Mouse (Mus musculus): ENCODE data around the gene Rcan1. TPM values are rescaled to one million over a fixed set of nuclear protein-coding genes. Genes with fewer than 3 reads are reported as not detected.
"Not testable (repeated sequence)": the region's sequence is repeated elsewhere in the genome, so short reads cannot be mapped to it uniquely, and the experiment has no call there.

Gene Rcan1
- polyA plus RNA-seq (2015; fragmentation: Nextera tagmentation; extraction: Ambion mirVana), result 23.5 and 24.0 TPM in 2 replicates

DNA sequence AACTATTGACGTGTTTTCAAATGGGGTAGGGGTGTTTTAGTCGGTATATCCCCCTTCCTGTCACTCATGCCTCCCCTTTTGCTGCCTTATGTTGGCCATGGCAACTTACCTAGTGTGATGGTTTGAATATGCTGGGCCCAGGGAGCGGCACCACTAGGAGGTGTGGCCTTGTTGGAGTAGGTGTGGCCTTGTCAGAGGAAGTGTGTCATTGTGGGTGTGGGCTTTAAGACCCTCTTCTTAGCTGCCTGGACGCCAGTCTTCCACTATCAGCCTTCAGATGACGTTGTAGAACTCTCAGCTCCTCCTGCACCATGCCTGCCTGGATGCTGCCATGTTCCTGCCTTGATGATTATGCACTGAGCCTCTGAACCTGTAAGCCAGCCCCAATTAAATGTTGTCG, at the start of gene Rcan1:
Gene Rcan1 (minus strand): TSS at position 162 of the 400 bp plus-strand sequence.
- Histone ChIP-seq H3K36me3 (no peaks in the 10 kb centered on the region), H3K9ac (no peak within 1 kb of the TSS), H3K4me3 (replicated peaks) (no peak within 1 kb of the TSS), H3K27ac (no peak within 1 kb of the TSS), H3K27me3 (replicated peaks) (no peaks in the 10 kb centered on the region), H3K4me1 (replicated peaks) (no peaks in the 10 kb centered on the region), H3K4me2 (replicated peaks) (no peak within 1 kb of the TSS), H3K9me3 (no peaks in the 10 kb centered on the region)
- ATAC-seq, result no peak
- 72% methylated on average over 6 of the region's 6 CpGs for WGBS

DNA sequence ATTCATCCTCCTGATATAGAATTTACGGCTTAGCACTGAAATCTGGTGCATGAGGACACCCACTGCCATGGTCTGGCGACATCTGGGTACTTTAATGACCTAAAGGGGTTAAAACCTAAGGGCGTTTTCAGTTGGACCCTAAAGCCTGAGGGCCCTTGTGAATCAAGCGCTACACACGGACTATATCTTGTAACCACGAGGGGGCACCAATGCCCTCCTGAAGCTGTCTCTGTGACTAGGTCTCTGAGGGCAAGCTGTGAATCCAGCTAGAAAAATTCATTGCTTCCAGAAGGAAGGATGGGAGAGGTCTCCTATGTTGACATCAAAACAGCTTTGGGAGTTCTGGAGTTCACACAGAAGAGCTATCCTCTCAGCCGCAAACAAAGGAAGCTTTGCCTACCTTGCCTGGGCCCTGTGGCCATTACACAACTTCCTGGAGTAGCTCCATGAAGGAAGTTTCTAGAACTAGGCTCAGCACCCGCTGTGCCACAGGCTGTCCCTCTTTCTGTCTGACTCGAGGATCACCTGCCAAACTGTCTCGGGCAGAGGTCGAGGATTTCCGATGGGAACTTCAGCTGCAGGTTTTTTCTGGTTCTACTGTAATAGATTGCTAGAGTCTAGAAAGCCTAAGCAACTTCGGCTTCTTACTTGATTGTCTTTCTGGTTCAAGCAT, 49.3 kb upstream of the Rcan1 start:
- WGBS, result 54% methylated on average over 13 of the region's 13 CpGs
- Histone ChIP-seq H3K9ac (no peak overlapping the region), H3K4me3 (replicated peaks) (no peak overlapping the region), H3K4me1 (replicated peaks) (0 out of 2 replicates have a peak, but pooled peaks cover 18% of the 10 kb centered on the region), H3K27me3 (replicated peaks) (no peaks in the 10 kb centered on the region), H3K36me3 (no peaks in the 10 kb centered on the region), H3K9me3 (no peaks in the 10 kb centered on the region), H3K27ac (no peak overlapping the region), H3K4me2 (replicated peaks) (no peak overlapping the region)
- ATAC-seq, result 0 out of 2 replicates have a peak, but pooled peaks have one; percentile 24

DNA sequence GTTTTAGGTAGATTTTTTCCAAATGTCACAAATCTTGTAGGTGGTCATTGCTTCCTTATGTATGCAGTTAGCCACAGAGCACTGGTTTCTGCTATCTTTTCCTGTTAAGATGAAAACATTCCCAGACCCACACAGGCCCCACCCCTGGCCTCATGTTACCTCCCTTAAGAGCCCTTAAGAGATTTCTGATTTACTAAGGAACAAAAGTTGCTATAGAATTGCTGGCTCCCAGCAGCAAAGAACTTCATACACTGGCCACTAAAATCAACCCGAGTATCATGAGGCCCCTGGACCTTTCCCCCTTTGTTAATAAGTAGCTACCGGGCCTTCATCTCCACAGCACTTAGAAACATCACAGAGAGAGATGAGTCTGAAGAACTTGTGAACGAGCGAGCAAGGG, 48.1 kb upstream of the Rcan1 start:
- Histone ChIP-seq H3K4me2 (replicated peaks) (peak overlapping the region; percentile 26), H3K36me3 (no peaks in the 10 kb centered on the region), H3K9ac (no peak overlapping the region), H3K4me3 (replicated peaks) (no peak overlapping the region), H3K27ac (peak overlapping the region; percentile 48; the same call in 1 of the 2 replicates), H3K4me1 (replicated peaks) (0 out of 2 replicates have a peak, but pooled peaks cover 18% of the 10 kb centered on the region), H3K27me3 (replicated peaks) (no peaks in the 10 kb centered on the region), H3K9me3 (no peaks in the 10 kb centered on the region)
- 43% methylated on average over 4 of the region's 4 CpGs for WGBS
- ATAC-seq, result peak; percentile 78

DNA sequence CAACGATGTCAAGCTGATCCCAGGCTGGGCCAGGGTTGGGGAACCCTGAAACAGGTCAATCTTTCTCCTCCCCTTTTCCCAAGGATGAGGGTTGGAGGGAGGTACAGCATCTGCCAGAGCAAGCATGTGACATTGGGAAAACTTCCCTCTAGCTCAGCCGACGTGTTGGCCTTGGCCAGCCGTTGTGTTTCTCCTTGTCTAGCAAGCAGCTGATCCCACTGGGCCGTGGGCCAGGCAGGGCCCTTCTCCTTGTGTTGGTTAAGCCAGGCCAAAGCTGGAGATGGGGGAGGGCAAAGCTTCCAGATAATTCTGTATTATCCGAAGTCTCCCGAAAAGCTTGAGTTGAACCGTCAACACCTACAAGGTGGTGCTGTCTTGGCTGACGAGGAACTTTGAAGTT, 45.5 kb upstream of the Rcan1 start:
- H3K4me2 ChIP-seq (replicated peaks), result no peak overlapping the region
- H3K4me3 ChIP-seq (replicated peaks), result no peak overlapping the region
- H3K27ac ChIP-seq, result no peak overlapping the region
- H3K4me1 ChIP-seq (replicated peaks), result 0 out of 2 replicates have a peak, but pooled peaks cover 17% of the 10 kb centered on the region
- H3K9ac ChIP-seq, result no peak overlapping the region
- no peaks in the 10 kb centered on the region for H3K36me3 ChIP-seq
- no peak for ATAC-seq
- H3K9me3 ChIP-seq, result no peaks in the 10 kb centered on the region
- 78% methylated on average over 9 of the region's 9 CpGs for WGBS
- no peaks in the 10 kb centered on the region for H3K27me3 ChIP-seq (replicated peaks)

DNA sequence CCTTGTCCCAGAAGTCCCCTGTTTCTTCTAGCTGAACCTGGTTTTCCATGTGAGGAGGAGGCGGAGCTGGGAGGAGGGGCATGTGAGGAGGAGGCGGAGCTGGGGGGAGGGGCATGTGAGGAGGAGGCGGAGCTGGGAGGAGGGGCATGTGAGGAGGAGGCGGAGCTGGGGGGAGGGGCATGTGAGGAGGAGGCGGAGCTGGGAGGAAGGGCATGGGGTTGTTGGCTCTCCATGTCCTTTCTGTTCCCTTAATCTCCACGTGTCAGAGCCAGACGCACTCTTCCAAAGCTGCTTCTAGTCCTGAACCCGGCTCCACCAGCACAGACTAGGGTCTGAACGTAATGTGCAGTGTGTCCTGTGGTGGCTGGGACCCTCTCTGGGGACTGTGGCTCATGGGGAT, 44.2 kb upstream of the Rcan1 start:
- H3K4me2 ChIP-seq (replicated peaks); H3K27me3 ChIP-seq (replicated peaks); H3K4me3 ChIP-seq (replicated peaks); H3K9me3 ChIP-seq; H3K27ac ChIP-seq; ATAC-seq; H3K36me3 ChIP-seq; H3K9ac ChIP-seq: not testable (repeated sequence)
- 71% methylated on average over 9 of the region's 9 CpGs for WGBS
- 0 out of 2 replicates have a peak, but pooled peaks cover 10% of the 10 kb centered on the region for H3K4me1 ChIP-seq (replicated peaks)

DNA sequence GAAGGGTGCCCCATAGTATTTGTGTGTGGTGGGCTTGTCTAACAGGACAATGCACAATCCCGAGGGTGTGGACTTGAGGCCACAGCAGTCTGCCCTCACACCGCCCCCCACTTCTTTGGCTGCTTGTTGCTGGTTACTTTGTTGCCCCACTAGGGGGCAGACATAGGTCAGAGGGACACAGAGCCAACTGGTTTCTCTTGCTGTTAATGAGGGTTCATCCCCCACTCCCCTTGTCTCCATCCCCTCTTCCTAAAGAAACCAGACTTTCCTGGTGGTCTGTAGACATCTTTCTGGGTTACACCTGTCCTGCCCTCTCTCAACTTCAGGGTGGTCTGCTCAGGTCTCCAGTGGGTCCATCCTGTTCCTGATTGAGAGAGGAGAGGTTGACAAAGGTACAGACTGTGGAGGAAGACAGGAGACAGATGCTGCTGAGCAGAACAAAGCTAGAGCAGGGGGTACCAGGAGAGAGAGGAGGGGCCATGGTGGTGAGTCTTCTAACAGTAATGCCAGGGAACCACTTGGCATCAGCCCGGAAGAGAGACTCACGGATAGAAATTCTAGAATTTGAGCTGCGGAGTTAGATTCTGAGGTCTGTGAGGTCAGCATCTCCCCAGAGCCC, 41.2 kb upstream of the Rcan1 start:
- Histone ChIP-seq H3K9me3 (no peaks in the 10 kb centered on the region), H3K27me3 (replicated peaks) (no peaks in the 10 kb centered on the region), H3K36me3 (no peaks in the 10 kb centered on the region), H3K27ac (no peak overlapping the region), H3K4me3 (replicated peaks) (no peak overlapping the region), H3K9ac (no peak overlapping the region), H3K4me2 (replicated peaks) (no peak overlapping the region), H3K4me1 (replicated peaks) (no peaks in the 10 kb centered on the region)
- 61% methylated on average over 5 of the region's 5 CpGs for WGBS
- ATAC-seq, result no peak

DNA sequence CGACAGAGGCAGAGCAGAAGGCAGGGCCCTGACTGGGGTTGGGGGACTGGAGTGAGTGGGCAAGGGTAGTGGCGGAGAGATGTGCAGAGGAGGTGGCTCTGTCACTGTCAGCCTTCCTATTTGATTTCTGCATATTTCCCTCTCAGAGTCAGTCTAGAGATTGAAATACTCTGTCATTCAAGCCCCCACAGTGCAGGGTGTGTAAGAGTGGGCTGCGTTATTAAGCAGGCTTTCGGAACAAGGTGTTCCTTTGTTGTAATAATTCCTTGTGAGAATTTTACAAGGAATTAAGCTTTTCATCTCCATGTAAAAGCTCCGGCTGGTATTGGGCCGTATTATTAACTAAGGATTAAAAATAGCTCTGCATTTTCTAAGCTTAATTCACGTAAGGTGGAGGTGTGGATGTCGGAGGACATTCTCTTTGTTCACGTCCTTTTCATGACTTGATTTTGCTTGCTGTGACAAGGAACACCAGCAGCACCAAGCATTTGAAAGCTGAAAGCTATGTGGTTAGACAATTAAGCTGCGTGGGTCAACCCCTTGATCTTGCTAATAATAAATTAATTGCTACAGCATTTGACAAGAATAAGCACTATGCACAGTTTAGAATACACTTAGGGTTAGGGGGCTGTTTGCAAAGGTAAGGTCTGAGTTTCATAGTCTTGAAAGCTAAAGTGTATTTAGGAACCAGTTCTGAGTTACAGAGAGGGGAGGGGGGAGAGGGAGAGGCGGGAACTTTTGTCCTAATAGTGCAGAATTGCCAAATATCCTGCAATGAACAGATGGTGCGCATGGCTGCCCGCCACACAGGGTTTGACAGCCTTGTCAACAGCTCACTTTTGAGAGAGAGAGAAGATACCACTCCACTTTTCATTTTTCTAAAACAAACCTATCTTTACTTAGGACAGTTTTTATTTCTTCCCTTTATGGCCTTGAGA, 40.4 kb upstream of the Rcan1 start:
- Histone ChIP-seq H3K9ac (no peak overlapping the region), H3K27ac (no peak overlapping the region), H3K27me3 (replicated peaks) (no peaks in the 10 kb centered on the region), H3K4me1 (replicated peaks) (no peaks in the 10 kb centered on the region), H3K9me3 (no peaks in the 10 kb centered on the region), H3K36me3 (no peaks in the 10 kb centered on the region), H3K4me3 (replicated peaks) (no peak overlapping the region), H3K4me2 (replicated peaks) (no peak overlapping the region)
- WGBS, result 76% methylated on average over 13 of the region's 13 CpGs
- no peak for ATAC-seq

DNA sequence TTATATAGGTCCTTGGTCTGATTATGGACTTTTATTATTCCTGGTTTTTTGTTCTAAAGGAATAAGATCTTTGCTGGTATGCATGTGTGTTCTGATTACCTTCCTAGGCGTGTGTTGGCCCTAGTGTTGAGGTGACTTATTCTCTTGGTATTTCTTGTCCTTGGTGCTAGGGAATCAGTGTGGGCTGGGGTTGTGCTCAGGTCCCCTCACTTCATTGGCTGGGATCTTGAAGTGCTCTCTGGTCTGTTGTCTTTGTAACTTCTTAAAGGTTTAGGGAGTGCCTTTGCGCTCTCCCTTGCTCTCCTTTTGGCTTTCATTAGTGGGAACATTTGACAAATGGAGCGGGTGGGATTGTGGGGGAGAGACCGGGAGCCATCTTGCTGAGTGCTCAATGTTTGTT, 36.9 kb upstream of the Rcan1 start:
- Histone ChIP-seq H3K4me3 (replicated peaks) (no peak overlapping the region), H3K9me3 (no peaks in the 10 kb centered on the region), H3K27me3 (replicated peaks) (no peaks in the 10 kb centered on the region), H3K4me1 (replicated peaks) (no peaks in the 10 kb centered on the region), H3K27ac (no peak overlapping the region), H3K9ac (no peak overlapping the region), H3K4me2 (replicated peaks) (no peak overlapping the region), H3K36me3 (no peaks in the 10 kb centered on the region)
- ATAC-seq, result no peak
- WGBS, result 88% methylated on average over 4 of the region's 4 CpGs

DNA sequence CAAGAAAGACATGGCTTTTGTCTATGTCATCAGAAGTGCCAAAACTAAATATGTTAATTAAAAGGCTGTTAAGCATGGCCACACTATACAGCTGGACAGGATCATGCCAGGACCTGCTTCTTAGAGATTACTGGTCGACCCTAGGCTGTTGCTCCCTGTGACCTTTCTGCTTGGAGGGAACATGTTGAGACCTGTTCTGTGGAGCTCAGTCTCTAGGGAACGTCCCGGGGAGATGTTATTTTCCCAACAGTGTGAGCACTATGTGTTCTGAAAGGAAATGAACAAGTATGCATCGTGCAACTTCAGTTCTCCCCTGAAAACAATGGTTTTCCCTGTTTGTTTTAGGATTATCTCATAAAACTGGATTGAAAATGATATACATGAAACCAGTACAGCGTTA, 32.4 kb upstream of the Rcan1 start:
- no peak for ATAC-seq
- no peaks in the 10 kb centered on the region for H3K36me3 ChIP-seq
- 64% methylated on average over 5 of the region's 5 CpGs for WGBS
- H3K27me3 ChIP-seq (replicated peaks), result peaks cover 13% of the 10 kb centered on the region
- no peak overlapping the region for H3K9ac ChIP-seq
- no peak overlapping the region for H3K4me3 ChIP-seq (replicated peaks)
- H3K9me3 ChIP-seq, result no peaks in the 10 kb centered on the region
- no peak overlapping the region for H3K27ac ChIP-seq
- no peak overlapping the region for H3K4me2 ChIP-seq (replicated peaks)
- peaks cover 11% of the 10 kb centered on the region for H3K4me1 ChIP-seq (replicated peaks)

DNA sequence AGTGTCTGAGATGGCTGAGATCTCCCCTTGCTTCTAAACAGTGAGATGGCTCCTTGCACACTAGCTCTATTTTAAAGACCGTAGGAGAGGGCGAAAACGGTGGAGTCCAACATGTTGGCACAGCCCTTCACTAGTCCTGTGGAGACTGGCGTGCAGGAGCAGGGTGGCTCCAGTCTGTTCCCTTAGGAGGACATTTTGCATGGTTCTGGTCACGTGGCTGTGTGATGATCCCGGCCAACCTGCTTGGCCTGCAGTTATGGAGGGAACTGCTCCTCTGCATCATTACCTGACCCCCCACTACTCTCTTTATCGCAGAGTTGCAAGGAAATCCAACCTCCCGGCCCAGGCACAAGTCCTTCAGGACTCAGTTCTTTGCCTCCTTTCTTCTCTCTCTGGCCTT, 29.9 kb upstream of the Rcan1 start:
- Histone ChIP-seq H3K36me3 (no peaks in the 10 kb centered on the region), H3K27me3 (replicated peaks) (peaks cover 13% of the 10 kb centered on the region), H3K9ac (no peak overlapping the region), H3K27ac (peak overlapping the region; percentile 59), H3K9me3 (no peaks in the 10 kb centered on the region), H3K4me2 (replicated peaks) (peak overlapping the region; percentile 93), H3K4me3 (replicated peaks) (peak overlapping the region; percentile 26), H3K4me1 (replicated peaks) (peaks cover 14% of the 10 kb centered on the region)
- 62% methylated on average over 8 of the region's 8 CpGs for WGBS
- ATAC-seq, result peak; percentile 55

DNA sequence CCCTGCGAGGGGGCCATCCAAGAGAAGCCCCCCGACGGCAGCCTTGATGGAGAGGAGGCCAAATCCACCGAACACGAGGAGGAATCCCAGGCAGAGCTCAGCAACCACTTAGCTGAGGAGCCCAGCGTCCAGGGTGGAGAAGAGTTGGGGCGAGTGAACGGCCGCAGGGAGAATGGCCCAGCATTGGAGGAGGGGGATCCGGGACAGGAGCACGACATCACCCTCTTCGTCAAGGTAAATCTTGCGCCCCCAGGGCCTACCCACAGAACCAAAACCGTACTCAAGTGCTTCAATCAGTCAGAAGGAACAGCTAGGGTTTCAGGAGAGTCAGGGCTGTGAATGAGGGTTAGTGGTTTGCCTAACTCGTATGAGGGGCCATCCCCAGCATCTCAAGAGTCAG, 28.7 kb upstream of the Rcan1 start:
- peaks cover 13% of the 10 kb centered on the region for H3K27me3 ChIP-seq (replicated peaks)
- peak overlapping the region; percentile 58 for H3K4me3 ChIP-seq (replicated peaks)
- H3K4me1 ChIP-seq (replicated peaks), result peaks cover 14% of the 10 kb centered on the region
- no peak for ATAC-seq
- H3K36me3 ChIP-seq, result no peaks in the 10 kb centered on the region
- peak overlapping the region; percentile 86 for H3K27ac ChIP-seq
- H3K4me2 ChIP-seq (replicated peaks), result peak overlapping the region; percentile 93
- no peaks in the 10 kb centered on the region for H3K9me3 ChIP-seq
- WGBS, result 18% methylated on average over 15 of the region's 15 CpGs
- peak overlapping the region; percentile 73 for H3K9ac ChIP-seq

DNA sequence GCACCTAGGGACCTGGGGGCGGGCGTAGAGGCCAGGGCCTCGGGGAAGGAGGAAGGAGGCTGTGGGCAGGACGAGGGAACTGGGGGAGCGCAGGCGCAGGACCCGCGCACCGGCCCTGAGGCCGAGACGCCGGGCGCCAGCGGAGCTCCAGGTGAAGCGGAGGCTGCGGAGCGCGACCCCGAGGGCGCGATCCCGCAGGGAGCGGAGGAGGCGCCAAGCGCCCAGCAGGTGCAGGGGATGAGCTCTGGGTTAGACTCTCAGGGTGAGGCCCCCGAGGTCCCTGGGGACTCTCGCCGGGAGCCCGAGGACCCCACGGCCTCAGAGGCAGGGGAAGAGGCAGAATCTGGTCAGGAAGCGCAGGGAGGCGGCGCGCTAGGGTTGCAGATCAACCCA, 27.9 kb upstream of the Rcan1 start:
- peak; percentile 68 for ATAC-seq

More for the DNA sequence above, 27.9 kb upstream of the Rcan1 start:
- peaks cover 13% of the 10 kb centered on the region for H3K27me3 ChIP-seq (replicated peaks)
- H3K36me3 ChIP-seq, result no peaks in the 10 kb centered on the region
- under 1% methylated on average over 33 of the region's 34 CpGs for WGBS
- peak overlapping the region; percentile 86 for H3K27ac ChIP-seq
- peaks cover 14% of the 10 kb centered on the region for H3K4me1 ChIP-seq (replicated peaks)
- peak overlapping the region; percentile 93 for H3K4me2 ChIP-seq (replicated peaks)
- H3K9ac ChIP-seq, result peak overlapping the region; percentile 73
- H3K9me3 ChIP-seq, result no peaks in the 10 kb centered on the region
- H3K4me3 ChIP-seq (replicated peaks), result peak overlapping the region; percentile 58
